Mouse (Mus musculus) layer of hippocampus, adult 9-11 months (tissue): ENCODE results near the gene Olfr1395.
"Not testable (repeated sequence)": the region's sequence is repeated elsewhere in the genome, so short reads cannot be mapped to it uniquely, and the experiment has no call there.

Experiments used
- DNase-seq: peaks from one replicate; pipeline ENCODE4 v3.0.0; 2022

Gene Olfr1395

DNA sequence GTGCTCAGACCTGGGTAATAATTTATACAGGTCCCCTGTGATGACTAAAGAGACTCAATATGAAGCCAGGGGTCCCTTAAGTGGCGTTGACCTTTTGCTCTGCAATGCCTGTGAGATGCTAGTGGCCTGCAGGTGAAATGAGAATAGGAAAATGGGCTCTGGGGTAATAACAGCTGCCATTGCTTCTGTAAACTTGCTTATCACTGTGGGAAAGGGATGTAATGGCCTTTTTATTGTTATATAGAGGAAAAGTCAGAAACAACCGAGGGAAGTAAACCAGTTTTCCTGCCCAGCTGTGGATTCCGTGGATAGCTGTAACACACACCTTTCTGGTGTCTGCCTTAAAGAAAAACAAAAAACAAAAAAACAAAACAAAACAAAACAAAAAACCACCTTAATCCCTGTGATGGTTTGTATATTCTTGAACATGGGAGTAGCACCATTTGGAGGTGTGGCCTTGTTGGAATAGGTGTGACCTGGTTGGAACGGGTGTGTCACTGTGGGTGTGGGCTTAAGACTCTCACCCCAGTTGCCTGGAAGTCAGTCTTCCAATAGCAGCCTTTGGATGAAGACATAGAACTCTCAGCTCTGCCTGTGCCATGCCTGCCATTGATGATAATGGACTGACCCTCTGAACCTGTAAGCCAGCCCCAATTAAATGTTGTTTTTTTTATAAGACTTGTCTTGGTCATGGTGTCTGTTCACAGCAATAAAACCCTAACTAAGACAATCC lies 34.1 kb downstream of the Olfr1395 start:
- not testable (repeated sequence) for DNase-seq

DNA sequence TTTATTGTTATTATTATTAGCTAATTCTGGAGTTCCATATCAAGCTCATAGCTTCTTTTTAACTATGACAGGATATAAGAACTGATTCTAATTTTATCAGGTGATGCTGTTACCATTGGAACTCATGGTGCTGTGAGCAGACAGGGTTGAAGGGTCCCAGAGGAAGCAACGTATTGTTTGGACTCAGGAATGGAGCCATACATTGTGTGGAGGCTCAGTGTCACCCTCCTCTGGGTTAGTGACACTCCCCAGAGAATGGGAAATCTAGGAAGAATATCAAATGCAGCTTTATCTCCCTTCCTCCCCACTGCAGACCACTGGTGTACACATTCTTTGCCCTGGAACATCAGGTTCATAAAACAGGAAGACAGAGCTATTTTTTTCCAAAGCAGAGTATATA lies 41.1 kb downstream of the Olfr1395 start:
- no peak for DNase-seq

DNA sequence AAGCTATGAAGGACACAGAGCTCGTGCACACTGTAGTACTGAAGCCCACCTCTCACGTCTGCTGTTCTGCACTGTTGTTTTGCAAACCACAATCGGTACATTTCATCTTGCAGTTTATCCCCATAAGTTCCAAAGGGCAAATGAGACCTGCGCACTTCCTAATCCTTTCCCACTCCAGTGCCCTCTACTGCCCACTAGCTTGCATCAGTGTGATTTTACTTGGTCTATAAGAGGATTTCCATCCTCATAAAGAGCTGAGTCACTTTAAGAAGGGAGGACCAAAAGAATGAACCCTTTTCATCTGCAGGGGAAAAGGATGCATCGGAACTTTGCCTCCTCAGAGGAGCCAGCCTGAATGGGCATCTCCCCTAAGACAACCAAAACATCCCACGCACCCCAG lies 44.4 kb downstream of the Olfr1395 start:
- DNase-seq, result no peak

DNA sequence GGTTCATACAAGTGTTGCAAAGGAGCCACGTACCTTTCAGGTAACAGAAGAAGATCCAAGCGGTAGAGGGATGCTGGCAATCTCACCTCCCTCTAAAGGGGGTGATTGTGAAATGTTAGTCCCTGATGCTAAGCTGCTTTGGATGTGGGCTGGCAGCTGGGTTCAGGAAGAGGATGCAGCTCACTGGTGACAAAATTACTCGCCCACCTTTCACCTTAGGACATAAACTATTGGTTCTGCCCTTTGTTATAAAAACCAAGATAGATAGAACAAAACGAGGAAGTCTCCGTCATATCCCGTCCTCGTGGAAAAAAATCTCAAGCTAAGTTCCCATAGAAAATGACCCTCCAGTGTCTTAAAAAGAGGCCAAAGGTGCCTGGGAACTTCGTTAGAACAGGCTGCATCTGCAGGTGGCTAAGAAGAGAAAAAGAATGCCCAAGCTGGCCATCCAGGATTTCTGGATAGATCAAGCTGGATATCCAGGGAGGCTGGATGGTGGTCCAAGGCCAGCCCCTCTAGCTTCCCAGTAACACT lies 44.9 kb downstream of the Olfr1395 start, which contains the start of gene Btnl9:
TSS of gene Btnl9 (minus strand) at position 205 of the 534 bp plus-strand sequence.
- DNase-seq, result no peak

DNA sequence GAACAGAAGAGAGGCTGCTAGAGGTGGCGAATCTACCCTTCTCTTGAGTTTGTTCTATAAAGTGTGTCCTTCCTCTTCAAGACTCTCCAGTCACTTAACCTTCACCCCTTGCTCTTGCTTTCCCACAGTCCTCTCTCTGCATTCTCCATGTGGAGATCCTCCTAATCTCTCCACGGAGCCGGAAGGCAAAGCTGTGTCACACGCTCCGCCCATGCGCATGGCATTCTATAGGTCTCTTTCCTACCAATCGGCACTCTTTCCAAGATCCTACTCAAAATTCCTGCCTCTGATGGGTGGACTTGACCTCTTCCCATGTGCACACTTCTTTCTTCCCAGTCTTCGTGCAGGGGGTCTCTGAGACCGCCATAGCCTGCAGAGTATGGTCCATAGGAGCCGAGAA lies 45.6 kb downstream of the Olfr1395 start:
- no peak for DNase-seq

DNA sequence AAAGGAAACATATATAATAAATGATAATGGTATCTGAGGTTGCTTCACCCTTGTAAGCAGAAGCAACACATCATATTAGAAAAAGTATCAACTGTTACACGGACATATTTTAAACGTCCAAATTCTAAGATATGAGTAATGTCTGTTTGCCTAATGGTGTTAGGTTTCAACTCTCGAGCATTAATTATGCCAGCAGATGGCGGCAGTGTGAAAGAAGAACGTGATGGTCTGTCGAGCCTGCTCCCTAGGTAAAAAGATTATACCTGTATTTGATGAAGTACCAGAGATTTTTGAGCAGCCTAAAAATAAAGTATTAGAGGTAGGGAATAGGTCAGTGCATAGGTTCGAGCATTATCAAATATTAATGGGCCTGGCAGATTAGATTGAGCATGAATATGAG lies 47.7 kb downstream of the Olfr1395 start:
- peak; percentile 27 for DNase-seq

DNA sequence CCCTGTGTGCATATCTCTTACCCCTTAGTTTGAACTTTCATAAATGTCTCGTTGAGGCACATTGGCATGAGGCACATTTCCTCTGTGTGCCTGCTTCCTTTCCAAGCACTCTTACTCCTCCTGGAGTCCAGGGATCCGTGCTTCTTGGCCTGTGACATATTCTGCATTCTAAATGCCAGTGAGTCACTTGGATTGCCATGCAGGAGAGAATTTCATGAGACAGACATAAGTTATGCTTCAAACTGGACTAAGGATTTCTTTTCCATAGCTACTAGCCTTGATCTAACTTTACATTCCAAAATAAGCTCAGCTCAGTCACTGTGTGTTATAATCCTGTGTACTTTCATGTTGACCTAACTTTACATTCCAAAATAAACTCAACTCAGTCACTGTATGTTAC lies 49.0 kb downstream of the Olfr1395 start:
- no peak for DNase-seq

DNA sequence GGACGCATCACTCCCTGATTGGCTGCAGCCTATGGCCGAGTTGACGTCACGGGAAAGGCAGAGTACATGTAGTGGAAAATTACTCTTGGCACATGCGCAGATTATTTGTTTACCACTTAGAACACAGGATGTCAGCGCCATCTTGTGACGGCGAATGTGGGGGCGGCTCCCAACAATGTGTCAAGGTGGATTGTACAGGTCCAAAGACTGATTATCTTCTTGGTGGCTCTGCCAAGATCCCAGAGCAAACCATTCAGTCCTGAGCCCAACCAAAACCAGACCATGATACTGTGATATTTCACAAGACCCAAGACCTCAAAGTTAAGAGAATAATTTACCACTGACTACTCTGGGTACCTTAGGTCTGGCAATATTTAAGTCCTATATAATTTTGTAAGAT lies 52.7 kb downstream of the Olfr1395 start:
- not testable (repeated sequence) for DNase-seq

DNA sequence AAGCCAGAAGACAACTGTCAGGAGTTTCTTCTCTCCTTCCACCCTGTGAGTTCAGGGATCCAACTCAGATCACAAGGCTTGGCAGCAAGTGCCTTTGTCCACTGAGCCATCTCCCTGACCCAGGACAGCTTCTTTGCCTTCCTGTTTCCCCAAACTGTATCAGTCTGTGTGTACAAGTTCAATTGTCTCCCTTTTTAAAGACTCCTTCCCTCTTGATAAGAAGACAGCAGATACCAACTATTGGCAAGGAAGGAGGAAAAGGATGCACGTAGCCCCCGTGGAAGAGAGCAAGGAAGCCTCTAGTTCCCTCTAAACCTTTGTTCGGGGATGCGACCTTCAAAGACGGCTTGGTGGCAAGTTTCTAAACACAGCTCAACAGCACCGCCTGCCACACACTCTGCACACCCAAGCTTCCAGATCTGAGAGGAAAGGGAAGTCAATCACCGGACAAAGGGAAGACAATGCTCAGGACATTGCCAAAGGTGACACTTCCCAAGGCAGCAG lies 53.8 kb downstream of the Olfr1395 start:
- DNase-seq, result no peak
